Mouse (Mus musculus): ENCODE data around the gene Ankmy1. TPM values are rescaled to one million over a fixed set of nuclear protein-coding genes. Genes with fewer than 3 reads are reported as not detected.

Gene Ankmy1
- polyA plus RNA-seq (2012; rRNA removed; ENCODE audit: low replicate concordance): 0.20 and 0.24 TPM in 2 replicates

GRCm38 (mm10) chr1:92902786-92903185 is at the start of gene Ankmy1:
Gene Ankmy1, minus strand, starts transcription at chr1:92902906.

GRCm38 (mm10) chr1:92950607-92951006 is 47.9 kb upstream of the Ankmy1 start, which contains the start of gene Gpr35:
Gene Gpr35, plus strand, starts transcription at chr1:92950865.

GRCm38 (mm10) chr1:92934182-92934827 is 31.6 kb upstream of the Ankmy1 start, which contains the start of gene Capn10:
Gene Capn10, plus strand, starts transcription at chr1:92934376.

GRCm38 (mm10) chr1:92910239-92910885 is 7.7 kb upstream of the Ankmy1 start, which contains the start of gene Rnpepl1:
Gene Rnpepl1, plus strand, starts transcription at chr1:92910783.

GRCm38 (mm10) chr1:92906779-92907631 is 4.3 kb upstream of the Ankmy1 start, which contains the start of gene Dusp28:
Gene Dusp28, plus strand, starts transcription at chr1:92906981.

GRCm38 (mm10) chr1:92831188-92832001 is 71.3 kb downstream of the Ankmy1 start, which contains the start of gene Gpc1:
Gene Gpc1, plus strand, starts transcription at chr1:92831645.

Other genes starting within 250 kb of the Ankmy1 start
- gene Gpc1, start 71.3 kb downstream of the Ankmy1 start, polyA plus RNA-seq (2012; rRNA removed; ENCODE audit: low replicate concordance): 27.1 and 103 TPM in 2 replicates
- gene Dusp28, start 4.1 kb upstream of the Ankmy1 start, polyA plus RNA-seq (2012; rRNA removed; ENCODE audit: low replicate concordance): 18.6 and 20.2 TPM in 2 replicates
- gene Rnpepl1, start 7.9 kb upstream of the Ankmy1 start, polyA plus RNA-seq (2012; rRNA removed; ENCODE audit: low replicate concordance): 145 and 161 TPM in 2 replicates
- 20.2 and 30.9 TPM in 2 replicates for gene Capn10, start 31.5 kb upstream of the Ankmy1 start, polyA plus RNA-seq (2012; rRNA removed; ENCODE audit: low replicate concordance)
- gene Gpr35, start 48.0 kb upstream of the Ankmy1 start, polyA plus RNA-seq (2012; rRNA removed; ENCODE audit: low replicate concordance): 2.5 and 3.6 TPM in 2 replicates
- gene Aqp12, start 103.4 kb upstream of the Ankmy1 start, polyA plus RNA-seq (2012; rRNA removed; ENCODE audit: low replicate concordance): 0.18 TPM in 1 of 2 replicates, not detected in the other
- 1.2 and 8.5 TPM in 2 replicates for gene Kif1a, start 199.0 kb upstream of the Ankmy1 start, polyA plus RNA-seq (2012; rRNA removed; ENCODE audit: low replicate concordance)
- gene Agxt, start 232.3 kb upstream of the Ankmy1 start, polyA plus RNA-seq (2012; rRNA removed; ENCODE audit: low replicate concordance): 0.10 TPM in 1 of 2 replicates, not detected in the other